Mouse (Mus musculus): ENCODE results near the gene Minos1. TPM values are rescaled to one million over a fixed set of nuclear protein-coding genes. Genes with fewer than 3 reads are reported as not detected.

Minos1 gene
- polyA plus RNA-seq, 1 experiment from 2014 or later = 252 TPM

DNA sequence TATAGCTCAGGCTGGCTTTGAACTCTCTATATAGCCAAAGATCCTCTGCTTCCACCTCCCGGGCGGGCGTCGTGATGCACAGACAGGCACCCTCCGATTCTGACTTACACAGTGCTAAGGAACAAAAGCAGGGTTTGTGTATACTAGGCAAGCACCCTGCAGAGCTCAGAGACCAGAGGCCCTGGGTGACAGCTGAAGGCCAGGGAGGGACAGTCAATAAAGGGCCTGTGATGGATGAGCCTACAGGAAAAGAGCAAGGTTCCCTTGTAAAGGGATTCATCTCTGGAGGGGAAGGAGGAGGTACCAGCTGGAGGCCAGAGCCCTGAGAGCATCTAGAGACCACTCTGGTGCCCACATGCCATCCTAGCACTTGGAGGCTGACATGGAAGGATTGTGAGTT, 77.5 kb downstream of the Minos1 start:
- Histone ChIP-seq H3K4me1 (ENCODE audit: control insufficient read depth, low read depth, low read length) (no peaks in the 10 kb centered on the region), H3K36me3 (ENCODE audit: control insufficient read depth, insufficient read depth) (no peaks in the 10 kb centered on the region), H3K9ac (ENCODE audit: low read depth, low read length) (no peak overlapping the region), H3K4me2 (ENCODE audit: low read depth, low read length) (no peak overlapping the region), H3K27me3 (ENCODE audit: control insufficient read depth, insufficient read depth, low read depth, low read length) (no peaks in the 10 kb centered on the region), H3K9me3 (replicated peaks; ENCODE audit: control insufficient read depth, low read length) (no peaks in the 10 kb centered on the region), H3K4me3 (ENCODE audit: low read depth, low read length) (no peak overlapping the region), H3K27ac (ENCODE audit: low read length) (no peak overlapping the region)
- 53% methylated on average over 5 of the region's 5 CpGs for WGBS (ENCODE audit: insufficient replicate concordance)
- ATAC-seq (ENCODE audit: low read depth) = no peak

DNA sequence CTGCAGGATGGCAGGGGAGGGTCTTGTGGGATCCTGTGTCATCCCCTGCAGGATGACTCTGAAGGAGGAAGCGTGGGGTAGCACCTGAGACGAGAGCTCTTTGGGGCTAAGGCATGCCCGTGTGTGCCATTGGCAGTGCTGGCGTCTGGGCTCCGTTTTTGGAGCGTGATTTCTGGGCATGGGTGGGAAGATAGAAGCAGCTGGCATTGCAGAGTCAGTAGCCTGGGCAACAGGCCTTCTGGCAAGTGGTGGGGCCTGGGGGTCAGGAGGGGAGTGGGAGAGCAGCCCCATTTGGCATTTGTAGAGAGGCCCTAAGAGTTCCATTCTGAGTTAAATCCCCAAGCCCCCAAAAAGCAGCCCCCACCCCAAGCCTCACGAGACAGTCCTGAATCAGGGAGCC, 78.1 kb downstream of the Minos1 start:
- 64% methylated on average over 7 of the region's 7 CpGs for WGBS (ENCODE audit: insufficient replicate concordance)
- no peak overlapping the region for H3K9ac ChIP-seq (ENCODE audit: low read depth, low read length)
- H3K27ac ChIP-seq (ENCODE audit: low read length) = no peak overlapping the region
- H3K36me3 ChIP-seq (ENCODE audit: control insufficient read depth, insufficient read depth) = no peaks in the 10 kb centered on the region
- H3K4me3 ChIP-seq (ENCODE audit: low read depth, low read length) = no peak overlapping the region
- H3K4me1 ChIP-seq (ENCODE audit: control insufficient read depth, low read depth, low read length) = no peaks in the 10 kb centered on the region
- H3K9me3 ChIP-seq (replicated peaks; ENCODE audit: control insufficient read depth, low read length) = no peaks in the 10 kb centered on the region
- H3K27me3 ChIP-seq (ENCODE audit: control insufficient read depth, insufficient read depth, low read depth, low read length) = no peaks in the 10 kb centered on the region
- no peak overlapping the region for H3K4me2 ChIP-seq (ENCODE audit: low read depth, low read length)
- no peak for ATAC-seq (ENCODE audit: low read depth)

Other genes with a start within 250 kb of the Minos1 start
- 0.96 and 1.1 TPM in 2 replicates for gene Otud3, start 217.2 kb downstream of the Minos1 start, polyA plus RNA-seq (2015; fragmentation: Nextera tagmentation; extraction: Ambion mirVana)
- 0.56 and 1.1 TPM in 2 replicates for gene Rnf186, start 164.0 kb downstream of the Minos1 start, polyA plus RNA-seq (2015; fragmentation: Nextera tagmentation; extraction: Ambion mirVana)
- gene Tmco4, start 158.2 kb downstream of the Minos1 start, polyA plus RNA-seq (2015; fragmentation: Nextera tagmentation; extraction: Ambion mirVana) = 3.7 and 4.0 TPM in 2 replicates
- gene Htr6, start 55.5 kb downstream of the Minos1 start, polyA plus RNA-seq (2015; fragmentation: Nextera tagmentation; extraction: Ambion mirVana) = not detected in 2 replicates
- 1.6 and 2.5 TPM in 2 replicates for gene Nbl1, start 38.1 kb downstream of the Minos1 start, polyA plus RNA-seq (2015; fragmentation: Nextera tagmentation; extraction: Ambion mirVana)
- 135 and 146 TPM in 2 replicates for gene Capzb, start 61.8 kb upstream of the Minos1 start, polyA plus RNA-seq (2015; fragmentation: Nextera tagmentation; extraction: Ambion mirVana)
- 14.1 and 14.4 TPM in 2 replicates for gene Pqlc2, start 179.6 kb upstream of the Minos1 start, polyA plus RNA-seq (2015; fragmentation: Nextera tagmentation; extraction: Ambion mirVana)
- 58.1 and 74.1 TPM in 2 replicates for gene Akr7a5, start 179.6 kb upstream of the Minos1 start, polyA plus RNA-seq (2015; fragmentation: Nextera tagmentation; extraction: Ambion mirVana)
- gene Mrto4, start 221.5 kb upstream of the Minos1 start, polyA plus RNA-seq (2015; fragmentation: Nextera tagmentation; extraction: Ambion mirVana) = 62.5 and 65.7 TPM in 2 replicates
- gene Emc1, start 221.5 kb upstream of the Minos1 start, polyA plus RNA-seq (2015; fragmentation: Nextera tagmentation; extraction: Ambion mirVana) = 12.8 and 13.2 TPM in 2 replicates
- gene Ubr4, start 221.5 kb upstream of the Minos1 start, polyA plus RNA-seq (2015; fragmentation: Nextera tagmentation; extraction: Ambion mirVana) = 35.0 and 42.9 TPM in 2 replicates